Mouse (Mus musculus) natural killer cell, adult 2 months (primary cell): ENCODE measurements around the gene Prkca.

ENCODE experiments used
- DNase-seq, 2 experiments: peaks; one replicate each; pipeline ENCODE4 v3.0.0; 2022; ENCODE audit warnings: low spot score in 2 of 2

The Prkca gene

GRCm38 (mm10) chr11:108206602-108207001, 137.1 kb downstream of the Prkca start:
- DNase-seq: no peak

GRCm38 (mm10) chr11:108204895-108205248, 138.9 kb downstream of the Prkca start:
- no peak for DNase-seq

GRCm38 (mm10) chr11:108204202-108204894, 139.4 kb downstream of the Prkca start:
- DNase-seq: no peak

- DNase-seq: no peak
These were observed 140.9 kb downstream of the Prkca start for GRCm38 (mm10) chr11:108202835-108203234.

- no peak for DNase-seq
These were observed 142.8 kb downstream of the Prkca start for GRCm38 (mm10) chr11:108200679-108201586.

GRCm38 (mm10) chr11:108199429-108199985, 144.2 kb downstream of the Prkca start:
- DNase-seq: no peak

- no peak for DNase-seq
These were observed 145.1 kb downstream of the Prkca start for GRCm38 (mm10) chr11:108198592-108198991.

- DNase-seq: no peak
These were observed 146.1 kb downstream of the Prkca start for GRCm38 (mm10) chr11:108197427-108198218.

GRCm38 (mm10) chr11:108196796-108197195, 146.9 kb downstream of the Prkca start:
- no peak for DNase-seq

- DNase-seq: no peak
These were observed 153.4 kb downstream of the Prkca start for GRCm38 (mm10) chr11:108190298-108190697.

- no peak for DNase-seq
These were observed 154.4 kb downstream of the Prkca start for GRCm38 (mm10) chr11:108189362-108189761.

- DNase-seq: no peak
These were observed 161.3 kb downstream of the Prkca start for GRCm38 (mm10) chr11:108182421-108182820.

GRCm38 (mm10) chr11:108181012-108181713, 162.6 kb downstream of the Prkca start:
- DNase-seq: no peak

- peak in 1 of 2 experiments; percentile 23 for DNase-seq
These were observed 164.9 kb downstream of the Prkca start for GRCm38 (mm10) chr11:108178802-108179201.

GRCm38 (mm10) chr11:108178258-108178657, 165.5 kb downstream of the Prkca start:
- no peak for DNase-seq

GRCm38 (mm10) chr11:108176715-108177114, 167.0 kb downstream of the Prkca start:
- no peak for DNase-seq

GRCm38 (mm10) chr11:108171917-108172316, 171.8 kb downstream of the Prkca start:
- DNase-seq: no peak

- no peak for DNase-seq
These were observed 172.5 kb downstream of the Prkca start for GRCm38 (mm10) chr11:108171260-108171659.

- DNase-seq: no peak
These were observed 173.6 kb downstream of the Prkca start for GRCm38 (mm10) chr11:108170107-108170506.

- no peak for DNase-seq
These were observed 178.0 kb downstream of the Prkca start for GRCm38 (mm10) chr11:108165725-108166124.

GRCm38 (mm10) chr11:108162639-108163038, 181.1 kb downstream of the Prkca start:
- no peak for DNase-seq
